Mouse (Mus musculus) lung, postnatal 0 days (tissue): ENCODE data around the gene Phldb1.

Experiments used
- CTCF ChIP-seq: IDR thresholded peaks from 2 replicates; pipeline ENCODE4 v1.5.1; 2016; ENCODE audit warnings: antibody characterized with exemption, mild to moderate bottlenecking
- EP300 ChIP-seq: IDR thresholded peaks from 2 replicates; pipeline ENCODE4 v1.6.1; 2016; ENCODE audit warnings: antibody characterized with exemption, mild to moderate bottlenecking, control low read depth

- TF ChIP-seq CTCF (peak; percentile 47), EP300 (no peak)
Observed at GRCm38 (mm10) chr9:44708429-44708765, 26.6 kb downstream of the Phldb1 start.
